Mouse (Mus musculus): ENCODE results near the gene Usp7.

Usp7 gene

DNA sequence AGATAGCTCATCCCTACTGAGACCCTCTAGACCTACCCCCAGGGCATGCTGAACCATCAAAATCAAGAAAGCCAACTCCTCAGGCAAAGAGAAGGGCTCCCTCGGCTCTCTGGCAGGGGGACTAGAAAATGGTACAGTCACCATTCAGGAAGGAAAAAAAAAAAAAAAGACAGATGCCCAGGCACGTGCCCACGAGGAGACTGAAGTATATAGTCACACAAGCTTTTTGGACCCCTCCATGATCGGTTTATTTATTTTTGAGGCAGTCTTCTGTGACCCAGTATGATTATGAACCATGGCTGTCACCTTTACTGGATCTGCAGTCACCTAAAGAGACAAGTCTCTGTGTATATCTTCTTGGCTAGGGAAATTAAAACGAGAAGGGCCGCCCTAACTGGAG lies 118.8 kb downstream of the Usp7 start:
- in situ Hi-C loops (cut with MseI, MboI) = loop anchor here (5.0 kb wide), 3 partner anchors 181 to 266 kb away; no protein-coding TSS in a partner anchor

DNA sequence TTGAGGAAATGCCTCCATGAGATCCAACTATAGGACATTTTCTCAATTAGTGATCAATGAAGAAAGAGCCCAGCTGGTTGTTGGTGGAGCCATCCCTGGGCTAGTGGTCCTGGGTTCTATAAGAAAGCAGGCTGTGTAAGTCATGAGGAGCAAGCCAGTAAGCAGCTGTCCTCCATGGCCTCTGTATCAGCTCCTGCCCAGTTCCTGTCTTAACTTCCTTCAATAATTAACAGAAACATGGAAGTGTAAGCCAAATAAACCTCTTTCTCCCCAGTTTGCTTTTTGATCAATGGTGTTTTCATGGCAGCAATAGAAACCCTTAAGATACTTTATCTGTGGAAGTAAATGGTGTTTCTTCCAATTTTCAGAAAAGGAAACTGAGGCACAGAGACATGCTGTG lies 119.3 kb downstream of the Usp7 start:
- in situ Hi-C loops (cut with MseI, MboI) = loop anchor here (5.0 kb wide), 3 partner anchors 181 to 266 kb away; no protein-coding TSS in a partner anchor

DNA sequence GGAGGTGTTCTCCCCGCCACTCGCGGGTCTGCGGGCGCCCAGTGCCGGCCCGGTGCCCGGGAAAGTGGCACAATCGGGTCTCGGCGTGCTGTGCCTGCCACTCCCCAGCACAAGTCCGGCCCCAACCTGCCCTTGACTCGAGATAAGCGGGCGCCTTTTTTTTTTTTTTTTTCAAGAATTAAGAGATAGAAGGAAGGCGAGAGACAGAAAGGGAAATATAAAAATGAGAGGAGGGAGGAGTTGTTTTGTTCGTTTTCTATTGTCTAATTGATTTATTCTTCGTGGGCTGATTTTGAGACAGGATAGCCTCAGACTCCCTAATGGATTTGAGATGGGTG lies 119.8 kb downstream of the Usp7 start:
- in situ Hi-C loops (cut with MseI, MboI) = loop anchor here (5.0 kb wide), 3 partner anchors 180 to 265 kb away; no protein-coding TSS in a partner anchor

DNA sequence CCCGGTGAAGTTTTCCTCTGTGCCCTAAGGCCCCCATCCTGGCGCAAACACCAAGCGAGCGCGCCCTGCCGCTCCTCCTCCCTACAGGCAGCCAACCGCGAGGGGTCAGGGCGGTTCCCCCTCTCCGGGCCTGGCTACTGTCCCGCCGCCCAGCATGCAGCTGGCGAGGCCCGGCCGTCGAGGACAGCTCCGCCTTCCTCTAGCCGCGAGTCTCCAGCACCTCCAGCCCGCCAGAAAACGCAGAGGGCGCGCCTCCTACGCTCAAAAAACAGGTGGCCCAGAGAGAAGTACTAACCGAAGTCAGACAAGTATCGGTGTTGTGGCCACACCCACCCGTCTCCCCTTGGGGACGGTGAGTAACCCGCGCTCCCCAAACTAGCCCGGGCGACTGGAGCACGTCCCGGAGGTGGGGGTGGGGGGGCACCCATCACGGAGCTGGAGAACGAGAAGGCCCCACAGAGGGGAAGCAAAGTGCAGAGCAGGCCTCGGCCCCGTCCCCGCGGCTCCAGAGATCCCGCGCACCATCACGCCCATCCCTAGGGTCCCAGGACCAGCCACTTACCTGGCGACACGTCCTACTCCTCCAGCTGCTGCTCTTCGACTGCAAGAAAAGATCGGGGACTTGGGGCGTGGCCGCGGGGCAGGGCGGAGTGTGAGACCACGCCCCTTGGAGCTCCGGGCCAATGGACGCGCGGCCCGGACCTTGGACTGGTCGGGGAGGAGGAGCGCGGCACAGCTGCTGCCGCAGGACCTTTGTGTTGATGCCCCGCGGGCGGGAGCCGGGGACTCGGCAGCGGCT lies 120.4 kb downstream of the Usp7 start, which contains the start of gene Carhsp1:
Gene Carhsp1, minus strand, starts transcription at position 605 of the 799 bp plus-strand sequence.
- in situ Hi-C loops (cut with MseI, MboI) = loop anchor here (5.0 kb wide), 3 partner anchors 179 to 264 kb away; no protein-coding TSS in a partner anchor

DNA sequence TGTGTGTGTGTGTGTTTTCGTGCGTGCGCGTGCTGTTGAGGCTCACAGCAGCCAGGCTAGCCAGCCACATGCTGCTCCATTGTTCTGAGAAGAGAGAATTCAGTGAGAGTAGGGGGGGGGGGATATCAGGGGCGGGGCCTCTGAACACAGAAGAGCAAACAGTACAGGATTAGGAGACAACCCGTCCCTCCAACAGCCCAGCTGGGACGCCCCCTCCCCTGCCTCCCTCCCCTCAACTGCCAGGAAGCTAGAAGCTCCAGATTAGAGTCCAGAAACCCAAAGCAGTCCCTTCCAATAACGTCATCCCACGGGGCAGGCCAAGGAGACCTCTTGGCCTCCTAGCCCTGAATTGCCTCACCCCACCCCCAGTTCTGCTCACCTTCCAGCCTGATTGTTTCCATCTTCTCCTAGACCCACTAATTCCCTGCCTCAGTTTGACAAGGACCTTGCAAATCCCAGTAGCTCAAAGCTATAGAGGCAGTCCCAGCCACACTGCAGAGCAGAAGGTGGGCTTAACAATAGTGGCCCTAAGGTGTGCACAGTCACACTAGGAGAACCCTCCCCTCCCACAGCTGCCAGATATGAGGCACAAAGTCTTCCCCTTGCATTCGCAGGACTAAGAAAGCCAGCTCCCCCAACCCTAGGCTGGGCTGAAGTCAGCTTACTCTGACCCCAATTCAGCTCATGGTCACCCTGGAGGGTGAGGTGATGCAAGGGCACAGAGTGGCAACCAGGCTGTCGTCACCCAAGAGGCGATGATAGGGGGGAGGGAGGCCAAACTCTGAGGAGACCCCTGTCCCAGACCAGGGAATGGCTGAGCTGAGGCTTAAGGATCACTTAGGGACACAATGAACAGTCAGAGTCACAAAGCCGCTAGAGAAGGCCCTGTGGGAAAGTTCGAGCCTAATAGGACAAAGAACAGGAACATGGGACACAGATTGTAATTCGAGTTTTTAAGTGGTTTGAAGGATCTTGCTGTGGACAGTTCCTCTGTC lies 121.8 kb downstream of the Usp7 start:
- in situ Hi-C loops (cut with MseI, MboI) = loop anchor here (5.0 kb wide), 3 partner anchors 178 to 263 kb away; no protein-coding TSS in a partner anchor

DNA sequence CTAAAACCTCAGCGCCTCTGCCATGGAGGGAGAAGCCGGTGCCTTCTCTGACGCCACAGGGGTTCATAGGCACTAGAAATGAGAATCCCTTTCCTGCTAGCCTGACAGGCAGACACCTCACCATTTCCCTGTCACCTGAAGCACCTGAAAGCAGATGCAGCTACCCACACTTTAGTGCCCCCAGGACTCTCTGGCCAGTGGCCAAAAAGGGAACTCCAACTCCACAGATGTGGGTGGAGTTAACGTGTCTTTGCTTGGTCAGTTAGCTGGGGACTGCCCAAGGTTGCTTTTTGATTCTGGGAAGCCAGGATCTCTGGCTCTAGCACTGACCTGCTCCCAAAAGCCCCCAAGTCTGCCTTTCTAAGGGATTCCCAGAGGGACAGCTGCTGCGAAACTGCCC lies 122.7 kb downstream of the Usp7 start:
- in situ Hi-C loops (cut with MseI, MboI) = no loop called here

DNA sequence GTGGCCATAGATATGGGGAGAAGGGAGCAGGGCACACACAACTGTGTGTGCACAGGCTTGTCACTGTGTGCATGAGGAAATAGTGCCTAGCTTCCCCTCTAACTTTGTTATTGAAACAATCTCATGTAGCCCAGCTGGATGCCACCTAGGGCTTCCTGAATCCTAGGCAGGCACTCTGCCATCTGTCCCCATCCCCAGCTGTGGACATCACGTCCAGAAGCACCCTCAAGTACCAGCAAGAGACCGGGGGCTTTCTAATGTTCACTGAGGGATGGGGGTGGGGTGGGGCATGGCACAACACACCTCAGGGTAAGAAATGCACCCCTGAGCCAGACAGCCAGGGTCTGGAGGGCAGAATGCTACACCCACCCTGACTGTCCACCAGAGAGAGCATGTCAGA lies 123.7 kb downstream of the Usp7 start:
- in situ Hi-C loops (cut with MseI, MboI) = no loop called here

DNA sequence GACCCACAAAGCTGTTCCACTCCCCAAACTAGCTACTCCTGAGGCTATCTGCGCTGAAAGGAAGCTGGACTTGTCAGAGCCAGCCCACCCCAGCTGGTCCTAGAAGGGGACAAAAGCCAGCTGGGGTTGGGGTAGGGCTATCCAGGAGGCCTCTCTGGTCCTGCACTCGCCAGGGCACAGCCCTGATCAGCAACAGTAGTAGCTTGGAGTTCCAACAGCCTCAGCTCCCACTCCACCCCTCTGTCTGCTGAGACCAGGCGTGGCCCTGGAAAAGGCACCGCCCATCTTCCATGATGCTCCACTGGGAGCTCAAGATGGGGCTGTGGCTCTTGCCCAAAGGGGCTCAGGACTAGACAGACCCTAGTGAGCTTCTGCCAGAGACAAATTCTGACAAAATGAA lies 124.3 kb downstream of the Usp7 start:
- in situ Hi-C loops (cut with MseI, MboI) = no loop called here

DNA sequence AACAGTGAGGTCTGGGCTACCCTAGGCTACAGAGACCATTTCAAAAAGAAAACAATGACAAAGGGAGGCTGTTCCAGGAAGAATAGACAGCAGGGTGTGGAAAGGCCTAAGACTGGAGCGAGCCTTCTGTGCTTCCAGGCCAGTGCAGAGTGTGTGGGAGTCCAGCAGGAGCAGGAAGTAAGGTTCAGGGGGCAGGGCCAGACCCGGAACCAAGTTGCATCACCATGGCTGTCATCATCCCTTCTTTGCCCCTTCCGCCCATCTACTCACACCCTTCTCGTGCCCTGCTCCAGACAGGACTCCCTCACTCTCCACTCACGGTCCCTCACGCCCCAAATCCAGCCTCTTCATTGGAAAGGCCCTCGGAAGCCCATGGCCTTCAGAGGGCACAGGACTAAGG lies 124.8 kb downstream of the Usp7 start:
- in situ Hi-C loops (cut with MseI, MboI) = no loop called here

DNA sequence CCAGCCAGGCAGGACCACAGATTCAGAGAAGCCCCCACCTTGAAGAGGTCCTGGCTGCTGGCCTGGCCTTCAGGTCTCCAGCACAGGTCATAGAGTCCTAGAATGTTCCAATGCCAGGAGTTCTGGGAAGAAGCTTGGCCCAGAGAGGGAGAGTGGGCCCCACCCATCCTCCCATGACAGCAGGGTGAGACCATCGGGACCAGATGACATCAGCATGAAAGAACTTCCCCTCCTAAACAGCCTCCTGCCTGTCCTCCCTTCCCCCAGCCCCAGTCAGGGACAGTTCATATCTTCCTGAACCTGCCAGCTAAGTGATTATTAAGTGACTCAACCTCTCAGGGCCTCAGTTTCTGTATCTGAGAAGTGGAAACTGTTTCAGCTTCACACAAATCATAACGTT lies 125.7 kb downstream of the Usp7 start:
- in situ Hi-C loops (cut with MseI, MboI) = no loop called here

DNA sequence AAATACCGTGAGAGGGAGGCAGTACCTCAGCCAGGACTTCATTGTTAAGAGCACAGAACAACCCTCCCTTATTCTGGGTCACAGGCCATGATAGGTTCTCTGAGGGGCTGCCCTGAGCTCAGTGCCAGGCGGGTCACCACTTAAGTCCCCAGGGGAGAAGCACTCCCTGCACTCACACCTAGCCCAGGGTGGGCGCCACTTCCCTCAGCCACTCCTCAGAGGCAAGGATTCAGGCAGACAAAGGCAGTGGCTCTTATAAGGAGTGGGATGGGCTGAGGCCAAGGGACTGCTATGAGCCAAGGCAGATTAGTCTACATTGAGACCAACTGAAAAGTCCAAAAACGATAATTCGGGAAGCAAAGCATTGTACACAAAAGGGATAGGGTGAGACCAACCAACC lies 126.7 kb downstream of the Usp7 start:
- in situ Hi-C loops (cut with MseI, MboI) = no loop called here

DNA sequence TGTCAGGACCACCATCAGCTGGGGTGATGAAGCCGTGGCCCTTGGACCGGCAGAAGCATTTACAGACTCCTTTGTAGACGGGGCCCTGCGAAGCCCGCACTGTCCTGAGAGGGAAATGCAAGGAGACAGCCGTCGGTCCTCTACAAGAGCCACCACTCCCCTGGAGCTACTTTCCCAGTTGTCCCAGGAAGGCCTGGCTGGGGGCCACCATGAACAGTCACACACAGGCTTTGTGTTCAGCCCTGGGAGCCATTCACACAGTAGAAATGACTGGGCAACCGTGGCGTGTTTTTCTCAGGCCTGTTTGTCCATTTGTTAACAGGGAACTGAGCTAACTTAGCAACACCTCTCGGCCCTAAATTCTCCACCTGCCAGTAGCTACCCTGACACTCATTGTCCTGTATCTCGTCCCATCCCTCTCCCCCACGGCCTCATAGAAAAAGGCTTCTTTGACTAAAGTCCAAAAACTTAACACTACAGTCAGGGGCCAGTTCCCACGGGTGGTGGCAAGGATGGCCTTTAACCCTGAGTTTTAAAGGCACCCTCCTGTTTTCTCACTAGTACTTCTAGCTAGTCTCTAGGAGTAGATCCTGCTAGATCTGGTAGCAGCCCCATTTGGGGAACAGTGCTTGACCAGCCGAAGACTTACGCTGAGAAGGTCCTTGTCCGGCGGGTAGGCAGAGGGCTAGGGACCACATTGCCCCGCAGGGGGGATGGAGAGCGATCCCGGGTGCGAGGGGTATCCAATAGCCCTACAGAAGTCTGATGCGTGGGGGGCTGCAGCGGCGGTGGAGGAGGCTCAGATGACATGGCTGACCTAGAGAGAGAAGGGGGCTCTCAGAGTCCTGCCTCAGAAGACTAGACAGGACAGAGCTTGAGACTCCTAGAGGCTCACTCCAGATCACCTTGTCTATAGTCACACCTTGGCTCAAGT lies 128.2 kb downstream of the Usp7 start:
- in situ Hi-C loops (cut with MseI, MboI) = no loop called here

DNA sequence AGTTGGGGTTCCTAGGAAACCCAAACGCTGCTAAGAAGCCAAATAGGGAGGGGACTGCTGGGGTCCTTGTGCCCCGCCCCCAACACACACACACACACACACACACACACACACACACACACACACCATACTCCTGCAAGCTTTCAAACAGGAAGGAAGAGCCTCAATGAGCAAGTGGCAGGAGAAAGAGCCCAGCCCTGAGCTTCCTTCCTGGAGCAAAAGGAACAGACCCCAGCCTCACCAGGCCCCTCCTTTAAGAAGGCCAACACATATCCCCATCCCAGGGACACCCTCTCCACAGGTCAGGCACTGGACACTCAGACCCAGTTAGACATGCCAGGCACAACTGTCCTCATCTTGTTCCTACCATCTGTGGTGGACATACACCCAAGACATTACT lies 129.1 kb downstream of the Usp7 start:
- in situ Hi-C loops (cut with MseI, MboI) = no loop called here

DNA sequence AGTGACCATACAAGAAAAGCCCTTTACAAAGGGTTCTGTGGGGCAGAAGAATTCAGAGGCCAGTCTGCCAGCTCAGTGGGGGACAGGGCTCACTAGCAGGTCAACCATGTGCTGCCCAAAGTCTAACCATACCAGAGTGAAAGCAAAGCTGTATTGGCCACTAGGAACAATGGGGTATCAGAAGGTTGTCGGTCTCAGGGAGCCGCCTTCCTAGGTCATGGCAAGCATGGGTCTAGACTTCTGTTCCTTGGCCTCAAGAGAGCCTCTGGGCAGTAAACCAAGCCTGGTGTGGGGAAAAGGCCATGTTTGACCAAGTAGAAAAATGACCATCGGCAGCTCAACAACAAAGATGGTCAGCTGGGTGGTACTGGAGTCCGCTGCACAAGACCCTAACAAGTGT lies 133.3 kb downstream of the Usp7 start:
- in situ Hi-C loops (cut with MseI, MboI) = loop anchor here in 1 of 2 experiments (10.0 kb wide), 1 partner anchor 164 kb away; no protein-coding TSS in a partner anchor

DNA sequence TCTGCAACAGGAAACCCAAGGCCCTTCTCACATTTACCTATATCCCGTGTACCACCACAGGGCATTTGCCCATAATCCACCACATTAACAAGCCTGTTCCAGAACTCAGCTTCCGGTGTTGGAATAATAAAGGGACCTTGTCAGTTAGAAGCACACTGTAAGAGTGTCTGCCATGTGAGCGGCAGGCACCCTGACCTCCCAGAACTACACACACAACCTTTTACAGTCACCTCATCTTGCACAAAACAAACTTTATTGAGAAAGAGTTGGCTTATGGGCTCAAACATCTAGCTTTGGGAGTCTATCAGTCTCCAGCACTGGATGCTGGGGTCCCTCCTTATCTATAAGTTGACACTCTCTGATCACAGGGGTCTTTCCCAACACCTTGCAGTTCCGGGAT lies 133.8 kb downstream of the Usp7 start:
- in situ Hi-C loops (cut with MseI, MboI) = loop anchor here in 1 of 2 experiments (10.0 kb wide), 1 partner anchor 164 kb away; no protein-coding TSS in a partner anchor

DNA sequence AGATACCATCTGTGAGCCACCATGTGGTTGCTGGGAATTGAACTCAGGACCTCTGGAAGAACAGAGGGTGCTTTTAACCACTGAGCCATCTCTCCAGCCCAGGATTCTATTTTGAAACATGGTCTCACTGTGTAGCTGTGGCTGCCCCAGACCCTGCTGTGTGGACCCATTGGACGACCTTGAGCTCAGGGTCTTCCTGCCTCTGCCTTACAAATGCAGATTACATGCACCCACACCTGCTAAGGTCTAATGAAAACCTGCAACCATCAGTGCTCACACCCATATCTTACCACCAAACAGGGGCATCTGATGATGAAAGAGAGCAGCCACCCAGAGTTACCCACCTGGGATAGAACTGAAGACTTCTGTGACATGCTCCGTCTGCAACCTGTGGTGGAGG lies 135.9 kb downstream of the Usp7 start:
- in situ Hi-C loops (cut with MseI, MboI) = loop anchor here in 1 of 2 experiments (10.0 kb wide), 1 partner anchor 161 kb away; no protein-coding TSS in a partner anchor

DNA sequence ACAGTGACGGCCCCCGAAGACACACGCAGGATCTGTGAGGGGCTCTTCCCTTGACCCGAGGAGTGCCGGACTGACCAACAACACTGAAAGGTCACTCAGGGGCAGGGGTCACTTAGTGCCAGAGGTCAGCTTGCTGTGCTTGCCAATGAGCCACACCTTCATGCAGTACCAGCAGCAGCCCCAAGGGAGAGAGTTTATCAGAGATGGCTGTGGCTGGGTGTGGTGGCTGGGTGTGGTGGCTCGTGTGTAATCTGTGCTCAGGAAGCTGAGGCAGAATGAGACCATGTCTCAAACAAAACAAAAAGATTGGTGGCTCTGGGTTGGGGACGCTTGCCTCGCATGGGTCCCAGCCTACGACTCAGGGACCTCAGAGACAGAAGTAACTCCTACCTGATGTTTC lies 136.5 kb downstream of the Usp7 start:
- in situ Hi-C loops (cut with MseI, MboI) = loop anchor here in 1 of 2 experiments (10.0 kb wide), 1 partner anchor 161 kb away; no protein-coding TSS in a partner anchor

DNA sequence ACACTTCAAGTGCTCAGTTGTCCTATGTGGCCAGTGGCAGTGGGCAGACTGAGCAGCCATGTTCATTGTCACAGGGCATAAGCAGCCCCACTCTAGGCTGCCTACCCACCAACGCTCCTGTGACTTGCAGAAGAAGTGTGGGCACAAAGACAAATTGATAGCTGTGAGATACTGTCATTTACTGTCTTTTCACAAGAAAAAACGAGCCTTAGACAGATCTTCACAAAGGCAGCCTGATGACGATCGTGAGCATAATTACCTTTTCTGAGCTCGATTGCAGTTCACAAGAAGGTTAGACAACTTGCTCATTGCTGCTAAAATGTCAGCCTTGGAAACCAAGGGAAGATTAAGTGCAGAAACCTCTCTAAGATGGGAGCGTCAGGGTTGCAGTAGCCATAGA lies 137.0 kb downstream of the Usp7 start:
- in situ Hi-C loops (cut with MseI, MboI) = loop anchor here in 1 of 2 experiments (10.0 kb wide), 1 partner anchor 160 kb away; no protein-coding TSS in a partner anchor

DNA sequence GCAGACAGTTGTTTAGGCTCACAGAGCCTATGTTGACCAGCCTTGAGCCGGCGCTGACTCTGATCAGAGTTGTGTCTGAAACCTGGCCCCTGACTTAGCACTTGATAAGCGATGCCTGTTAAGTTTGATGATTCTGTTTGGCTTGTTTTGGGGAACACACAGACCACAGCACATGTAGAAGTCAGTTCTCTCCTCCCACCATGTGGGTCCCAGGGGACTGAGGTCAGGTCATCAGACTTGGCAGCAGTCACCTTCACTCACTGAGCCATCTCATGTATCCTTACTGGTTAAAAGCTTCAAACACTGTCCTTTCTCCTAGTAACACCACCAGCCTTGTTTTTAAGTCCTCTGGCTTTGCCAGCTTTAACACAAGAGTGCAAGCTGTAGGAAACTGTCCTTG lies 142.1 kb downstream of the Usp7 start:
- in situ Hi-C loops (cut with MseI, MboI) = loop anchor here in 1 of 2 experiments (10.0 kb wide), 1 partner anchor 155 kb away; no protein-coding TSS in a partner anchor

DNA sequence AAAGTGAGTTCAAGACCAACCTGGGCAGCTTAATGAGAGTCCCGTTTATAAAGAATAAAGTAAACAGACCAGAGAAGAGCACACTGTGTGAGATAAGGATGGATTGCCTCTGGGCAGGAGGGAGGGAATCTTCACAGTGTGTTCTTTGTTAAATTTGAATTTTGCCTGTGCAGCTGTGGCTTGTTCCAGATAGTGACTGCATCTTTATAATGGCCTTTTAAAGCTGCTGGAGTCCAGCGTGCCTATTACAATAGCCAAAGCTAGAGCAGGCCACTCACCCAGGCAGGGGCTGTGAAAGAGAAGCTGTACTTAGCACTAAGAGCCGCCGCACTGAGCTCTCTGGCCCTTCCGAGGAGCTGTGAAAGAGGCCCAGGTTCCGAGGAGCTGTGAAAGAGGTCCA lies 146.6 kb downstream of the Usp7 start:
- in situ Hi-C loops (cut with MseI, MboI) = loop anchor here (10.0 kb wide), 2 partner anchors 151 to 231 kb away; no protein-coding TSS in a partner anchor

All from mouse trophoblast stem cell (cell line).